Mouse (Mus musculus): ENCODE data around the gene A130010J15Rik.

GRCm38 (mm10) chr1:193172991-193173809 is 5.4 kb downstream of the A130010J15Rik start:
- TF ChIP-seq CTCF (IDR thresholded peaks at IDR 0.05; ENCODE audit: low read depth, low read length) (no peak), POLR2A (IDR thresholded peaks at IDR 0.05; ENCODE audit: extremely low read depth, insufficient read depth, low read length) (peak; percentile 92)

Measured in liver, adult 2 months (tissue).